Mouse (Mus musculus): ENCODE data around the gene Cldn34c2. TPM values are rescaled to one million over a fixed set of nuclear protein-coding genes. Genes with fewer than 3 reads are reported as not detected.

Cldn34c2 gene
- polyA plus RNA-seq (2012; rRNA removed; ENCODE audit: low replicate concordance) = not detected in 2 replicates

DNA sequence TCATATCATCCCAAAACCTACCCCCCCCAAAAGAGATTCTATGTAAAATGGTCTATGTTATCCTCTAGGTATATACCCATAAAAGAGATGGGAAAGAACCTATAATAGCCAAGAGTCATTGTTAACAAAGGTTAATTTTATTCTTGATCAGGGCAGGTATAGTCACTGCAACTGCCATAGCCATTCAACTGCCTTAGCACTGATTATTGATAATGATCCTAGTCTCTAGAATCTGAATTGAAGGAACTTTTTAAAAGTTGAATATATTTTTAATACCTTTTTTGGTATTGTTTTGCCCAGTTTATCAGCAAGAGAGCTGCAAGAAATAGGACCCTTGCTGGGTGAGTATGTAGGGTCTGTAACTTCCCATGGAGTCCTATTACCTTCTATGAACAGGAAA, at the start of gene Cldn34c2:
Gene Cldn34c2, plus strand, starts transcription at position 301 of the 400 bp plus-strand sequence.

Other genes starting within 250 kb of the Cldn34c2 start
- gene Gm17467, start 123.1 kb downstream of the Cldn34c2 start, polyA plus RNA-seq (2012; rRNA removed; ENCODE audit: low replicate concordance) = not detected in 2 replicates
- gene Cldn34c3, start 212.0 kb downstream of the Cldn34c2 start, polyA plus RNA-seq (2012; rRNA removed; ENCODE audit: low replicate concordance) = not detected in 2 replicates

All from duodenum, adult 2 months (tissue).